Mouse (Mus musculus) limb, embryonic 10.5 days (tissue): ENCODE measurements around the gene Mlec. TPM values are rescaled to one million over a fixed set of nuclear protein-coding genes. Genes with fewer than 3 reads are reported as not detected.

ENCODE experiments used
- DNase-seq: peaks from one replicate; pipeline ENCODE4 v3.0.0-alpha.2; 2017; ENCODE audit warnings: low spot score
- H3K27ac ChIP-seq: fragments of 300-500 bp; sonication (generic); 2 replicates; pipeline ENCODE4 v1.5.1; 2016; ENCODE audit warnings: mild to moderate bottlenecking
- H3K27me3 ChIP-seq: fragments of 300-500 bp; sonication (generic); 2 replicates; pipeline ENCODE4 v1.6.1; 2016; ENCODE audit warnings: low read depth, mild to moderate bottlenecking; ENCODE audit not compliant: poor library complexity, severe bottlenecking
- H3K36me3 ChIP-seq: fragments of 300-500 bp; sonication (generic); 2 replicates; pipeline ENCODE4 v1.6.1; 2016; ENCODE audit warnings: mild to moderate bottlenecking, moderate library complexity
- H3K4me1 ChIP-seq: fragments of 300-500 bp; sonication (generic); 2 replicates; pipeline ENCODE4 v1.6.1; 2016
- H3K4me3 ChIP-seq: fragments of 300-500 bp; sonication (generic); 2 replicates; pipeline ENCODE4 v1.5.1; 2016; ENCODE audit warnings: mild to moderate bottlenecking, moderate library complexity
- H3K9me3 ChIP-seq: fragments of 300-500 bp; sonication (generic); replicated peaks from 2 replicates; pipeline ENCODE4 v1.6.1; 2016; ENCODE audit warnings: mild to moderate bottlenecking
- WGBS: fragments of 180-500 bp; shearing (Covaris S2); methylation state at CpG from one replicate; pipeline ENCODE4 v1.1.7; 2016; 5-methylcytosine and 5-hydroxymethylcytosine counted together
- polyA plus RNA-seq: library from polyadenylated mRNA; unstranded; fragments of >200 nt; fragmentation: Nextera tagmentation; extraction: Ambion mirVana; gene quantifications from 2 replicates; pipeline ENCODE4 v1.2.1, GENCODE M21; 2016

Gene Mlec
- polyA plus RNA-seq, 1 experiment from 2014 or later: 94.3 TPM

GRCm38 (mm10) chr5:115144471-115144870, 13.5 kb downstream of the Mlec start:
- no peaks in the 10 kb centered on the region for H3K9me3 ChIP-seq
- H3K4me1 ChIP-seq: peaks cover 10% of the 10 kb centered on the region
- H3K4me3 ChIP-seq: no peak overlapping the region
- no peaks in the 10 kb centered on the region for H3K27me3 ChIP-seq
- peaks cover 73% of the 10 kb centered on the region for H3K36me3 ChIP-seq
- no peak for DNase-seq
- WGBS: 79% methylated on average over 6 of the region's 6 CpGs
- H3K27ac ChIP-seq: no peak overlapping the region

GRCm38 (mm10) chr5:115143552-115143951, 14.4 kb downstream of the Mlec start:
- 0 out of 2 replicates have a peak overlapping the region, but pooled peaks have one; percentile 19 for H3K27ac ChIP-seq
- WGBS: 79% methylated on average over 10 of the region's 10 CpGs
- no peaks in the 10 kb centered on the region for H3K27me3 ChIP-seq
- H3K4me3 ChIP-seq: no peak overlapping the region
- H3K36me3 ChIP-seq: peaks cover 64% of the 10 kb centered on the region
- H3K9me3 ChIP-seq: no peaks in the 10 kb centered on the region
- no peak for DNase-seq
- H3K4me1 ChIP-seq: peaks cover 17% of the 10 kb centered on the region

GRCm38 (mm10) chr5:115142166-115142697, 15.7 kb downstream of the Mlec start:
- Histone ChIP-seq H3K27me3 (no peaks in the 10 kb centered on the region), H3K27ac (no peak overlapping the region), H3K4me3 (no peak overlapping the region), H3K4me1 (peaks cover 17% of the 10 kb centered on the region), H3K9me3 (no peaks in the 10 kb centered on the region), H3K36me3 (peaks cover 51% of the 10 kb centered on the region)
- 91% methylated on average over 9 of the region's 9 CpGs for WGBS
- no peak for DNase-seq

- 53% methylated on average over 3 of the region's 3 CpGs for WGBS
- Histone ChIP-seq H3K36me3 (peaks cover 36% of the 10 kb centered on the region), H3K4me3 (no peak overlapping the region), H3K27me3 (no peaks in the 10 kb centered on the region), H3K9me3 (no peaks in the 10 kb centered on the region), H3K4me1 (peaks cover 17% of the 10 kb centered on the region), H3K27ac (no peak overlapping the region)
- no peak for DNase-seq
Measured at GRCm38 (mm10) chr5:115140726-115141125, 17.3 kb downstream of the Mlec start.

GRCm38 (mm10) chr5:115139124-115139523, 18.9 kb downstream of the Mlec start:
- Histone ChIP-seq H3K27me3 (no peaks in the 10 kb centered on the region), H3K36me3 (peaks cover 20% of the 10 kb centered on the region)
- 71% methylated on average over 4 of the region's 4 CpGs for WGBS

GRCm38 (mm10) chr5:115134234-115135165, 23.5 kb downstream of the Mlec start, which contains the start of gene Unc119b:
Unc119b (minus strand) TSS chr5:115134975.
- under 1% methylated on average over 78 of the region's 81 CpGs for whole genome bisulfite sequencing
- peak; percentile 93 for DNase-seq
- Histone ChIP-seq H3K36me3 (peaks cover 33% of the 10 kb centered on the region), H3K27ac (peak within 1 kb of the TSS; percentile 91), H3K4me3 (peak within 1 kb of the TSS; percentile 94), H3K4me1 (peaks cover 27% of the 10 kb centered on the region), H3K27me3 (no peaks in the 10 kb centered on the region), H3K9me3 (no peaks in the 10 kb centered on the region)

More at GRCm38 (mm10) chr5:115139124-115139523, 18.9 kb downstream of the Mlec start:
- Histone ChIP-seq H3K4me3 (no peak overlapping the region), H3K27ac (no peak overlapping the region), H3K4me1 (peaks cover 18% of the 10 kb centered on the region), H3K9me3 (no peaks in the 10 kb centered on the region)
- DNase-seq: no peak

- no peak for DNase-seq
- Histone ChIP-seq H3K27ac (peak overlapping the region; percentile 91), H3K27me3 (no peaks in the 10 kb centered on the region), H3K36me3 (peaks cover 43% of the 10 kb centered on the region), H3K9me3 (no peaks in the 10 kb centered on the region), H3K4me3 (peak overlapping the region; percentile 94), H3K4me1 (peaks cover 20% of the 10 kb centered on the region)
- WGBS: 62% methylated on average over 6 of the region's 6 CpGs
Measured at GRCm38 (mm10) chr5:115133358-115134066, 24.5 kb downstream of the Mlec start.

- DNase-seq: no peak
- Histone ChIP-seq H3K27ac (no peak overlapping the region), H3K4me3 (peak overlapping the region; percentile 94; the same call in 1 of the 2 replicates), H3K9me3 (no peaks in the 10 kb centered on the region), H3K36me3 (peaks cover 53% of the 10 kb centered on the region), H3K4me1 (peaks cover 20% of the 10 kb centered on the region), H3K27me3 (no peaks in the 10 kb centered on the region)
- 95% methylated on average over 8 of the region's 8 CpGs for WGBS
Measured at GRCm38 (mm10) chr5:115132465-115132864, 25.5 kb downstream of the Mlec start.

GRCm38 (mm10) chr5:115129328-115129727, 28.7 kb downstream of the Mlec start:
- H3K4me3 ChIP-seq: no peak overlapping the region
- no peaks in the 10 kb centered on the region for H3K9me3 ChIP-seq
- DNase-seq: no peak
- 91% methylated on average over 6 of the region's 6 CpGs for WGBS
- H3K27me3 ChIP-seq: no peaks in the 10 kb centered on the region
- peaks cover 28% of the 10 kb centered on the region for H3K4me1 ChIP-seq
- H3K36me3 ChIP-seq: peaks cover 85% of the 10 kb centered on the region
- no peak overlapping the region for H3K27ac ChIP-seq

- peaks cover 98% of the 10 kb centered on the region for H3K36me3 ChIP-seq
- H3K4me1 ChIP-seq: peaks cover 12% of the 10 kb centered on the region
- no peak overlapping the region for H3K27ac ChIP-seq
- 93% methylated on average over 22 of the region's 22 CpGs for WGBS
- no peak overlapping the region for H3K4me3 ChIP-seq
- no peaks in the 10 kb centered on the region for H3K9me3 ChIP-seq
- no peak for DNase-seq
- no peaks in the 10 kb centered on the region for H3K27me3 ChIP-seq
Measured at GRCm38 (mm10) chr5:115127421-115128179, 30.4 kb downstream of the Mlec start.

- WGBS: 92% methylated on average over 28 of the region's 28 CpGs
- Histone ChIP-seq H3K27ac (no peak overlapping the region), H3K36me3 (peaks cover 99% of the 10 kb centered on the region), H3K27me3 (no peaks in the 10 kb centered on the region), H3K4me1 (peaks cover 8% of the 10 kb centered on the region; the same call in 1 of the 2 replicates), H3K9me3 (no peaks in the 10 kb centered on the region), H3K4me3 (no peak overlapping the region)
- DNase-seq: no peak
Measured at GRCm38 (mm10) chr5:115126578-115127312, 31.2 kb downstream of the Mlec start.
